Mouse (Mus musculus) layer of hippocampus, adult 2 months (tissue): ENCODE data around the gene Brd3. TPM values are rescaled to one million over a fixed set of nuclear protein-coding genes. Genes with fewer than 3 reads are reported as not detected.

Experiments
- DNase-seq, 2 experiments: peaks; one replicate each; pipeline ENCODE4 v3.0.0; 2022; ENCODE audit warnings: low spot score in 2 of 2
- H3K27ac ChIP-seq: fragments of 200-600 bp; 2 replicates; pipeline ENCODE4 v1.8.1; 2022
- H3K4me3 ChIP-seq: fragments of 200-600 bp; 2 replicates; pipeline ENCODE4 v1.8.1; 2022; ENCODE audit warnings: mild to moderate bottlenecking
- CTCF ChIP-seq: fragments of 200-600 bp; conservative IDR thresholded peaks from 2 replicates; pipeline ENCODE4 v1.8.1; 2022; ENCODE audit warnings: antibody characterized with exemption, mild to moderate bottlenecking, moderate library complexity
- microRNA-seq, 2 experiments: library from miRNA; unstranded; fragments of <30 nt; microRNA quantifications; one replicate each; pipeline ENCODE4 v1.2.0; 2021
- total RNA-seq, 2 experiments: library from RNA; stranded (reverse); gene quantifications; 2 replicates each; pipeline ENCODE4 v1.2.3; 2021

Brd3 gene
- total RNA-seq, 2 experiments from 2014 or later: 43.6 to 51.8 TPM

DNA sequence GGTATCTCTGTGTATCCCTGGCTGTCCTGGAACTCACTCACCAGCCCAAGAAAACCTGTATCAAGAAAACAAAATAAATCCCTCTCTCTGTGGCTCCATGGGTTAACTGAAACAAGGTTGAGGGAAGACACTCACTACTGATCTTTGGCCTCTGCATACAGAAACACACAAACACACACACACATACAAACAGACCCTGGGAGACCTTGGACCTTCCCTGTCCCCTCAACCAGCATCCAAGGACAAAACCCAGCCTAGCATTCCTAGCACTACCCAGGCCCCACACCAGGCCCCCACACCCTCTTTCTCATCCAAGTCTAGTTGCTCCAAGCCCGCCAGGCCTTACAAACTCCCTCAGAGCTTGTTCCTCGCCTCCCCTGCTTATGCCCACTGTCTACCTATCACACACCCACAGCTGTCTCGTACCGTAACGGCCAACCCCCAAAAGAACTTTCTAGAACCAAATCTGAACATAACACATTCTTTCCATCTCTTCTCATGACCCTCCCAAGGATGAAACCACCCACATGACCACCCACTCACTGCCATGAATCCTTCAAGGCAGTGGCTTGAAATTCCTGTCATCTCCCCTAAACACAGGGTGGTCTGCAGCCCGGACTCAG is 96.8 kb downstream of the Brd3 start:
- no peak overlapping the region for H3K27ac ChIP-seq
- DNase-seq: no peak
- no peak overlapping the region for H3K4me3 ChIP-seq
- TF ChIP-seq CTCF: no peak

DNA sequence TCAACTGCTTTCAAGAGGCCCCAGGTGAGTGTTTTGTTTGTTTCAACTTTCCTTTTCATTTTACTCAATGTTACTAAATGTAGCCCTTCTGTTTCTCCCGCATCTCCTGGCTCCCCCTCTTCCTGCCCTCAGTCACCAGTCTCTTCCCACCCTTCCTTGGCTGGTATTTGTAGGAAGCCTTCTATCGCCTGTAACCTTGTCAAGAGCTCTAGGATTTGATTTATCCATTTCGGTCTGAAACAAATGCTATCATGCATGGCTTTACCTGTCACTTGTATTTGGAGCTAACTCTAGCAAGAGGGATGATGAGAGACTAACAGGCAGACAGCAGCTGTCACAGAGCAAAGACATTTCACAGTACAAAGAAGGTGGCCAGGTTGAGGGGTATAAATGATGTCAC is 99.3 kb downstream of the Brd3 start:
- H3K27ac ChIP-seq: no peak overlapping the region
- TF ChIP-seq CTCF: no peak
- H3K4me3 ChIP-seq: no peak overlapping the region
- DNase-seq: no peak

DNA sequence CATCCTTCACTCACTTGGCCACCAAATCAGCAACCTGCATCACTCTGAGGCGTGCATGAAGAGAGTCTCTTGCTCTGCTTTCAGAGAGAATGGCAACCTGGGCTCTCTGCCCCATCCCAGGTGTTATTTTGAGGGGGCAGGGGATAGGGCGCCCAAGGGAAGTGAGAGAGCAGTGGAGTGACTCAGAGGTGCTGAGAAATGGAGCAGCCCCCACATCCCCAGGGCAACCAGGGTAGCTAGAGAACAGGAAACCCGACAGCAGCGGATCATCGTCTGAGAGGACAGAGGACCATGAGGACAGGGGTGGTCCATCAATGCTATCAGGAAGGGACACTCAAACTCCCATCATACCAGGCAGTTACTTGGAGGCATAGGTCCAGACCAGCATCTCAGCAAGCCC is 100.5 kb downstream of the Brd3 start:
- Histone ChIP-seq H3K27ac (no peak overlapping the region), H3K4me3 (no peak overlapping the region)
- no peak for TF ChIP-seq CTCF
- DNase-seq: no peak

DNA sequence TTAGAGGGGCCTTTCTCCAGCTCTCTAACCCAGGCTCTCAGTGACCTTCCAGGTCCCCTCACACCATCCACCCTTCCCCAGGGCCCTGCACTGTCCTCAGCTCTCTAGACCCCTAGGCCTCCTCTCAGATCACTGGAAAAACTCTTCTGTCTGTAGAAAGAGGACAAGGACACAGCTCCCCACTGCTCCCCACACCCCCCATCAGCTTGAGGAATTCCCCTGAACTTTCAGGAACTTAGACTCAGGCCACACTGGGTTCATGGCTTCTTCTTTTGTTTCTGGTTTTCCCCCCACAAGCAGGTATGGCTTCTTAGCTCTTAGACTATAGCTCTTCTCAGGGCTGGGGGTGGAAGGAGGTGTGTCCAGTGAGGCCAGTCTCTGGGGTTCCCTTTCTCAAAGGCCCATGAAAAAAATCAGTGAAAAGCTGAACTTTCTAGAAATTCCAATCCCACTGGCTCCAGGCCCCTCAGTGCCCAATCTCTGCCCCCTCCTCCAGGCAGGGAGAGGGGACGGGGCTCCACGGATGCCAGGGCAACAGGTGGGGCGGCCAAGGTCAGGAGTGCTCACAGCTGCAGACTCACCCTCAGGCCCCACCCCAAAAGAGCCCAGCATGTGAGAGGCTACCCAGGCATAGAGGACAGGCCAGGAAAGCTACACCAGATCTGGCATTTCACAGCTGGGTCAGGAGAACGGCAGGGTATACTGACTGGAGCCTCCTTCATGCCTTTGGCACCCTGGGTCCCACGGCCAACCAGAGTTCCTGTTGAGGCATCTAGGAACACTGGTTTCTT is 102.2 kb downstream of the Brd3 start:
- H3K4me3 ChIP-seq: no peak overlapping the region
- no peak overlapping the region for H3K27ac ChIP-seq
- no peak for DNase-seq
- no peak for TF ChIP-seq CTCF

DNA sequence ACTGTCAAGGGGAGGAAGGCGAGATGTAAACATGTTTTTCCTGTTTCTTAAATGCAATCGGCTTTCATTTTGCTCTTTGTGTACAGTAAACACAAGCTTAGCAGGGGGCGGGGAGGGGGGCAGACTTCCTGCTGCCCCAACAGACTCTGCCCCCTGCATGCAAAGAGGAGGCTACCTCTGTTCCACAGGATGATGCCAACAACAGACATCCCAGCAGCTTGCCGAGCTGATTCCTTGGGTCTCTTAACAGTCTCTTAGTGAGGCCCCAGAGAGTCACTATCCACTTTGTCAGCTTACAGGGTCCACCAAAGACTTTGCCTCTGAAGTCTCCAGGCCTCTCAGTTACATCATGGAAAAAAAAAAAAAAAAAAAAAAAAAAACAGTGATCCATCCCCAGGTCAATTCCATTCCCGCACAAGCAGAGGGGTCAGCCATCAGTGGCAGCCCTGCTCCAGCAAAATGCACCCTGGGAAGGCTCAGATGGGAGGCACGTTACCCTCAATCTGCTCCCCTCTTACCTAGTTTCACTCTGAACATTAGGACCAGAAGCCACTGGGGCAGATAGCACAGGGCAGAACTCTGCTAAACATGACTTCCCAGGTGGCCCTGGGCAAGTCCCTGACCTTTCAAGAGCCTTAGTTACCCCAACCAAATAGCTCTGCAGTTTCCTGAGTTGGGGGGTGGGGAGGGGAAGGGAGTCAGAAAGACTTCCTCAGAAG is 102.9 kb downstream of the Brd3 start:
- no peak for TF ChIP-seq CTCF
- Histone ChIP-seq H3K4me3 (no peak overlapping the region), H3K27ac (no peak overlapping the region)
- no peak for DNase-seq

DNA sequence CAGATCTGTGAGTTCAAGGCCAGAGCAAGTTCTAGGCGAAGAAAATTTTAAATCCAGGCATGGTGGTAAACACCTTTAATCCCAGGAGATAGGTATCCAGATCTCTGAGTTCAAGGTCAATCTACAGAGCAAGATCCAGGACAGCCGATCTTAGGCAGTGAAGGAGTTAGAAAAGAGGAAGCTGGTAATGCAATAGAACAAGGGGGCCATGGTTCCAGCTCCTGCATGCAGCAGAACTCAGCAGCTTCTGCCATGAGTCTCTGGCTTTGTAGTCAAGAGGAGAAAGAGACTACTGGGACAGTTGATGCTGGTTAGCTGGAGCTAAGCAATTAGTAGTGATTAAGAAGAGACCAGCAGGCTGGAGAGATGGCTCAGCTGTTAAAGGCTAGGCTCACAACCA is 105.9 kb downstream of the Brd3 start:
- H3K27ac ChIP-seq: no peak overlapping the region
- H3K4me3 ChIP-seq: no peak overlapping the region
- TF ChIP-seq CTCF: no peak
- no peak for DNase-seq

DNA sequence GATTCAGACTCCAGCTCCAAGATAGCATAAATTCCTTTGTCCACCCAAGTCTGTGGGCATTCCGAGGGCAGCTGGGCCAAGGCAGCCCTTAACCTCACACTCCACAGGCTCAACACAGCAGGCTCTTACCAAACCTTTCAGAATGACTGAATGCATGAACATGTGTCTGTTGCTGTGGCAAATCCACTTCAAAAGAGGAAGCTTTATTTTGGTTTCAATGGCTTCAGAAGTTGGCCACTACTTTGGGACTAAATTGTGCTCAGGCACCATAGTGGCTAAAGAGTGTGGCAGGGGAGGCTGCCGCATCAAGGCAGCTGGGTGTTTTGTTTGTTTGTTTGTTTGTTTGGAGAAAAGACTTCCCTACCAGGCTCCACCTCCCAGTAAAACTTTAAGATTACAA is 107.4 kb downstream of the Brd3 start:
- no peak overlapping the region for H3K4me3 ChIP-seq
- no peak for DNase-seq
- no peak for TF ChIP-seq CTCF
- H3K27ac ChIP-seq: no peak overlapping the region

- Histone ChIP-seq H3K4me3 (no peak overlapping the region), H3K27ac (0 out of 2 replicates have a peak overlapping the region, but pooled peaks have one; percentile 23)
- DNase-seq: peak; percentile 49 to 63
- TF ChIP-seq CTCF: no peak
Measured at GRCm38 (mm10) chr2:27396656-27397440, 110.6 kb downstream of the Brd3 start.

Small RNA genes lying within 50 kb of the gene (microRNA-seq; reads per million reads assigned to microRNA genes)
- gene Gm24049: 0 reads per million in 2 experiments
- 0 reads per million in 2 experiments for gene Mir7578

Other genes starting within 250 kb of the Brd3 start
- 10 to 100 TPM; 10.9 to 11.0 TPM for gene Vav2, start 80.6 kb downstream of the Brd3 start, total RNA-seq
- 10 to 100 TPM; 23.6 to 24.5 TPM for gene Brd3os, start 65.3 kb downstream of the Brd3 start, total RNA-seq
- gene Wdr5, start 7.5 kb upstream of the Brd3 start, total RNA-seq: 10 to 100 TPM; 24.8 to 28.9 TPM
- gene Rxra, start 168.8 kb upstream of the Brd3 start, total RNA-seq: 10 to 100 TPM; 26.9 to 29.5 TPM